Mouse (Mus musculus): ENCODE results near the gene S1pr5. TPM values are rescaled to one million over a fixed set of nuclear protein-coding genes. Genes with fewer than 3 reads are reported as not detected.

S1pr5 gene
- polyA plus RNA-seq, 1 experiment from 2014 or later, result not detected

GRCm38 (mm10) chr9:21208626-21209025, 39.6 kb downstream of the S1pr5 start:
- DNase-seq (ENCODE audit: low spot score), result no peak

GRCm38 (mm10) chr9:21206848-21207247, 41.4 kb downstream of the S1pr5 start:
- no peak for DNase-seq (ENCODE audit: low spot score)

- DNase-seq (ENCODE audit: low spot score), result no peak
Measured at GRCm38 (mm10) chr9:21204528-21205272, 43.5 kb downstream of the S1pr5 start.

- no peak for DNase-seq (ENCODE audit: low spot score)
Measured at GRCm38 (mm10) chr9:21204156-21204527, 44.1 kb downstream of the S1pr5 start.

- no peak for DNase-seq (ENCODE audit: low spot score)
Measured at GRCm38 (mm10) chr9:21198960-21199359, 49.3 kb downstream of the S1pr5 start.

- no peak for DNase-seq (ENCODE audit: low spot score)
Measured at GRCm38 (mm10) chr9:21197981-21198380, 50.3 kb downstream of the S1pr5 start.

GRCm38 (mm10) chr9:21196521-21197433, 51.5 kb downstream of the S1pr5 start:
- peak; percentile 30 for DNase-seq (ENCODE audit: low spot score)

- peak; percentile 30 for DNase-seq (ENCODE audit: low spot score)
Measured at GRCm38 (mm10) chr9:21195736-21196505, 52.3 kb downstream of the S1pr5 start.

- no peak for DNase-seq (ENCODE audit: low spot score)
Measured at GRCm38 (mm10) chr9:21194787-21195493, 53.3 kb downstream of the S1pr5 start.

- DNase-seq (ENCODE audit: low spot score), result no peak
Measured at GRCm38 (mm10) chr9:21193786-21194185, 54.5 kb downstream of the S1pr5 start.

Other genes with a start within 250 kb of the S1pr5 start
- gene Mrpl4, start 245.7 kb downstream of the S1pr5 start, polyA plus RNA-seq (2015; fragmentation: Nextera tagmentation; extraction: Ambion mirVana), result 116 and 130 TPM in 2 replicates
- gene Icam1, start 232.5 kb downstream of the S1pr5 start, polyA plus RNA-seq (2015; fragmentation: Nextera tagmentation; extraction: Ambion mirVana), result 64.8 and 64.9 TPM in 2 replicates
- 0.31 and 0.48 TPM in 2 replicates for gene Icam4, start 219.1 kb downstream of the S1pr5 start, polyA plus RNA-seq (2015; fragmentation: Nextera tagmentation; extraction: Ambion mirVana)
- 0.14 and 0.33 TPM in 2 replicates for gene Icam5, start 216.4 kb downstream of the S1pr5 start, polyA plus RNA-seq (2015; fragmentation: Nextera tagmentation; extraction: Ambion mirVana)
- gene Zglp1, start 181.3 kb downstream of the S1pr5 start, polyA plus RNA-seq (2015; fragmentation: Nextera tagmentation; extraction: Ambion mirVana), result 0.59 and 0.69 TPM in 2 replicates
- 0.09 and 0.26 TPM in 2 replicates for gene Gm49373, start 175.3 kb downstream of the S1pr5 start, polyA plus RNA-seq (2015; fragmentation: Nextera tagmentation; extraction: Ambion mirVana)
- gene Fdx1l, start 174.8 kb downstream of the S1pr5 start, polyA plus RNA-seq (2015; fragmentation: Nextera tagmentation; extraction: Ambion mirVana), result 44.7 and 47.0 TPM in 2 replicates
- 1.2 and 1.6 TPM in 2 replicates for gene Gm38431, start 156.4 kb downstream of the S1pr5 start, polyA plus RNA-seq (2015; fragmentation: Nextera tagmentation; extraction: Ambion mirVana)
- gene Raver1, start 156.4 kb downstream of the S1pr5 start, polyA plus RNA-seq (2015; fragmentation: Nextera tagmentation; extraction: Ambion mirVana), result 33.2 and 45.9 TPM in 2 replicates
- 13.8 and 14.0 TPM in 2 replicates for gene Tyk2, start 117.2 kb downstream of the S1pr5 start, polyA plus RNA-seq (2015; fragmentation: Nextera tagmentation; extraction: Ambion mirVana)
- gene Cdc37, start 98.5 kb downstream of the S1pr5 start, polyA plus RNA-seq (2015; fragmentation: Nextera tagmentation; extraction: Ambion mirVana), result 281 and 307 TPM in 2 replicates
- 0.95 and 1.0 TPM in 2 replicates for gene Pde4a, start 82.7 kb downstream of the S1pr5 start, polyA plus RNA-seq (2015; fragmentation: Nextera tagmentation; extraction: Ambion mirVana)
- gene Keap1, start 9.1 kb downstream of the S1pr5 start, polyA plus RNA-seq (2015; fragmentation: Nextera tagmentation; extraction: Ambion mirVana), result 61.2 and 64.2 TPM in 2 replicates
- gene Atg4d, start 16.9 kb upstream of the S1pr5 start, polyA plus RNA-seq (2015; fragmentation: Nextera tagmentation; extraction: Ambion mirVana), result 49.2 and 56.2 TPM in 2 replicates
- gene Kri1, start 39.5 kb upstream of the S1pr5 start, polyA plus RNA-seq (2015; fragmentation: Nextera tagmentation; extraction: Ambion mirVana), result 17.9 and 25.1 TPM in 2 replicates
- gene Cdkn2d, start 43.0 kb upstream of the S1pr5 start, polyA plus RNA-seq (2015; fragmentation: Nextera tagmentation; extraction: Ambion mirVana), result 216 and 234 TPM in 2 replicates
- 20.2 and 21.0 TPM in 2 replicates for gene Ap1m2, start 63.9 kb upstream of the S1pr5 start, polyA plus RNA-seq (2015; fragmentation: Nextera tagmentation; extraction: Ambion mirVana)
- gene Slc44a2, start 72.3 kb upstream of the S1pr5 start, polyA plus RNA-seq (2015; fragmentation: Nextera tagmentation; extraction: Ambion mirVana), result 161 and 167 TPM in 2 replicates
- gene Ilf3, start 119.4 kb upstream of the S1pr5 start, polyA plus RNA-seq (2015; fragmentation: Nextera tagmentation; extraction: Ambion mirVana), result 138 TPM in 2 replicates
- 27.0 and 29.1 TPM in 2 replicates for gene Qtrt1, start 163.4 kb upstream of the S1pr5 start, polyA plus RNA-seq (2015; fragmentation: Nextera tagmentation; extraction: Ambion mirVana)
- 107 TPM in 2 replicates for gene Dnm2, start 176.5 kb upstream of the S1pr5 start, polyA plus RNA-seq (2015; fragmentation: Nextera tagmentation; extraction: Ambion mirVana)

Data from thymus, postnatal 0 days (tissue).